Mouse (Mus musculus) common myeloid progenitor, adult 5-6 weeks (primary cell): Measurements from ENCODE around the gene Fxr2. TPM values are rescaled to one million over a fixed set of nuclear protein-coding genes. Genes with fewer than 3 reads are reported as not detected.

ENCODE experiments used
- ATAC-seq: replicated peaks from 2 replicates; pipeline ENCODE4 v1.8.0; 2016; ENCODE audit warnings: low read depth, mild to moderate bottlenecking, moderate TSS enrichment, inconsistent platforms; ENCODE audit not compliant: poor library complexity, severe bottlenecking
- total RNA-seq: library from RNA; stranded (forward); fragments of 200-1000, 187-1606 nt; gene quantifications from 2 replicates; pipeline ENCODE4 v1.2.3, GENCODE M21; 2017

The Fxr2 gene
- total RNA-seq: 38.9 and 44.1 TPM in 2 replicates

GRCm38 (mm10) chr11:69632284-69633089, at the start of gene Fxr2:
TSS of gene Fxr2 (plus strand) at chr11:69632990.
- ATAC-seq: peak; percentile 96

- no peak for ATAC-seq
Observed at GRCm38 (mm10) chr11:69584008-69584407, 48.8 kb upstream of the Fxr2 start.

DNA sequence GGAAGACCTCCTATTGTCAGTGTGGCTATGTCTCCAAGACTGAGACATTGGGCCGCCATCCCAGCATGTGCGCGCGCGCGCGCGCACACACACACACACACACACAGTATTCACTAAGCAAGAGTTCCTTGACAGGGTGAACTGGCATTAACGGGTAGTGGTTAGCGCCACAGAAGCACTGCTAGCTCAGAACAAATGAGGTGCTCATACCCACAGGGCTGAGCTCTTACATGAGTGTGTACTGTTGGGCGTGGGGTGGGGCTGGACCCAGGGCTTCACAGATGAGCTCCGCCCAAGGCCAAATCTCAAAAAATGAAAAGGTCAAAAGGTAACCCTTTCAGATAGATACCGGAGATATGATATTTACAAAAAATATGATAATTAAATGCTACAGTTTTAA, 47.9 kb upstream of the Fxr2 start:
- ATAC-seq: no peak

DNA sequence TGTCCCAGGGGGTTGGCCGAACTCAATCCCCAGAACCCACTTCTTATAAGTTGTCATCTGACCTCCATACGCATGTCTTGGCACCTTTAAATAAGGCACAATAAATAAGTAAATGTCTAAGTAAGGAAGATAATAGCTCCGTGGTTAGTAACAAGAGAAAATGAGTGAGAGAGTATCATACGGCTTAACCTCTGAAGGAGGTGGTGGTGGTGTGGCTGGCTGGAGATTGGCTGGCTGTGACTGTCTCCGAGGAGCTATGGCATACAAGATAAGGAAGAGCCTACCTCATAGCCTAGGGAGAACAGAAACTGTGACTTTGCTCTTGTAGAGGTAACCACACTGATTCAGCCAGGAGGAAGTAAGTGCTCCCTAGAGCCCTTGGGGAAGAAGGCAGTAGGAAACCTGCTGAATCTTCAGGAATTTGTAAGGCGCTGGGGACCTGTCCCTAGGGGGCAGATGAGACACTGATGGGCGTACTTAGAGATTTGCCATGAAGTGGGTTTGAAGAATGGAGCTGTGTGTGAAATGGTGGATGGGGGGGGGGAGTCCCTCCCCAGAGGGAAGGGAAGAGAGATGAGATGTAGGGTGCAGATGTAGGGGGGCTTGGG, 47.0 kb upstream of the Fxr2 start:
- ATAC-seq: peak; percentile 81

GRCm38 (mm10) chr11:69589207-69589834, 43.5 kb upstream of the Fxr2 start:
- peak; percentile 33 for ATAC-seq

DNA sequence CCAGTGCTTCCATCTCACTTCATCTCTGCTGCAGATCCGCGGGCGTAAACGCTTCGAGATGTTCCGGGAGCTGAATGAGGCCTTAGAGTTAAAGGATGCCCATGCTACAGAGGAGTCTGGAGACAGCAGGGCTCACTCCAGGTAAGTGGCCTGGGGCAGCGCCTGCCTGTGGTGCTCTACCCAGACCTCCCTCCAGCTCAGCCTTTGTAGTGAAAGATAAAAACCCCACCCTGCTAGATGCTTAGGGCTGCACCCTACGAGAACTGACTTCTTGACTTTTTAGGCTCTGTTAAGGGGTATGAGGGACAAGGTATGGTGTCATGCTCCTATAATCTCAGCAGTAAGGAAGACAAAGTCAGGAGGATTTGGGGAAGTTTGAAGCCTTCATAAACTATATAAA, 42.2 kb upstream of the Fxr2 start:
- no peak for ATAC-seq

GRCm38 (mm10) chr11:69591424-69591823, 41.4 kb upstream of the Fxr2 start:
- no peak for ATAC-seq

GRCm38 (mm10) chr11:69591899-69592637, 40.7 kb upstream of the Fxr2 start:
- ATAC-seq: no peak

GRCm38 (mm10) chr11:69592799-69593198, 40.0 kb upstream of the Fxr2 start:
- ATAC-seq: no peak

DNA sequence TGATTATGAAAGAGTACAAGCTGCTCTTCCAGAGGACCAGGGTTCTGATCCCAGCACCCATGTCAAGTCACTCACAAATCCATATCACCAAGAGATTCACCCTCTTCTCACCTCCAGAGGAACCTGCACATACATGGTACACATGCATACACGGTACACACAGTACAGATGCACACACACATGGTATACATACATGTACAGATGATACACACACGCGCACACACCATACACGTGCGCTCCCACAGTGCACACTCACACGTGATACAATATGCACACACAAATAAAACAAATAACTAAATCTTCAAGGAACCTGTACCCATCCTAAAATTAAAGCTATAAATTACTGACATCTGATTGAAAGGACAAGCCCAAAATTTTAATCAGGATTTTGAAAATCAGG, 37.9 kb upstream of the Fxr2 start:
- ATAC-seq: no peak

DNA sequence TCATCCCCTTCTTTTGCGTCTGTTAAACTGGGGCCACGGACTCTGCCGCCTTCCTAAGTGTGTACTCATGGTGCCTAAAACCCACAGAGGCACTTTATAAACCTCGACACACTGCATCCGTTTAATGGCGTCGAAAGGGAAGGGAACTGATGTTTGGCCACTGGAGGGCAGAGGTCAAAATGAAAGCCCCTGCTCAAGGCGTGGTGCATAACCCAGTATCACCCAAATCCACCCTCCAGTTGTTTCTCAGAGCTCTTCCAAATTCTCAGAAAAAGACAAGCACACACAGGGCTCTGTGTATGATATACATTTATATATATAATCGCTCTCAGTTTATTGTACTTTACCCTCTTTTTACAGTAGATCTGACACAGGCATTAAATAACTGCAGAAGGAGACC, 33.4 kb upstream of the Fxr2 start:
- no peak for ATAC-seq

DNA sequence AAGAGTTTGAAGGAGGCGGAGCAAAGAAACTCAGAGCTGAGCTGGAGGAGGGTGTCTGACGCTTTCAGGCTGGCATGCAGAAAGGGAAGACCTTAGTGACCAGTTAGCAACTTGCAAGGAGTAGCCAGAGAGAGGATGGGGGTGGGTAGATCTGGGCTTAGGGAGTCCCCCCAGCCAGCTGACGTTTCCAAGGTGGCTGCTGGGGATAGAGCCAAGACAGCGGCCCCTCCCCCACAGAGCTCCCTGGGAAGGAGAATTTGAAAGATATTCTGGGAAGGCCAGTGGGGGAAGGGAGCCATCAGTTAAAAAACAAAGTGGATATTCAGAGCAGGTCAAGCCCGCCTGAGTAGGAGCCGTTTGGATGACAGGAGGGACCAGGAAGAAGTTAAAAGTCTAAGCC, 32.7 kb upstream of the Fxr2 start:
- no peak for ATAC-seq

GRCm38 (mm10) chr11:69601768-69602167, 31.0 kb upstream of the Fxr2 start:
- ATAC-seq: no peak

GRCm38 (mm10) chr11:69603516-69603915, 29.3 kb upstream of the Fxr2 start:
- no peak for ATAC-seq

GRCm38 (mm10) chr11:69604347-69604746, 28.4 kb upstream of the Fxr2 start:
- ATAC-seq: no peak

DNA sequence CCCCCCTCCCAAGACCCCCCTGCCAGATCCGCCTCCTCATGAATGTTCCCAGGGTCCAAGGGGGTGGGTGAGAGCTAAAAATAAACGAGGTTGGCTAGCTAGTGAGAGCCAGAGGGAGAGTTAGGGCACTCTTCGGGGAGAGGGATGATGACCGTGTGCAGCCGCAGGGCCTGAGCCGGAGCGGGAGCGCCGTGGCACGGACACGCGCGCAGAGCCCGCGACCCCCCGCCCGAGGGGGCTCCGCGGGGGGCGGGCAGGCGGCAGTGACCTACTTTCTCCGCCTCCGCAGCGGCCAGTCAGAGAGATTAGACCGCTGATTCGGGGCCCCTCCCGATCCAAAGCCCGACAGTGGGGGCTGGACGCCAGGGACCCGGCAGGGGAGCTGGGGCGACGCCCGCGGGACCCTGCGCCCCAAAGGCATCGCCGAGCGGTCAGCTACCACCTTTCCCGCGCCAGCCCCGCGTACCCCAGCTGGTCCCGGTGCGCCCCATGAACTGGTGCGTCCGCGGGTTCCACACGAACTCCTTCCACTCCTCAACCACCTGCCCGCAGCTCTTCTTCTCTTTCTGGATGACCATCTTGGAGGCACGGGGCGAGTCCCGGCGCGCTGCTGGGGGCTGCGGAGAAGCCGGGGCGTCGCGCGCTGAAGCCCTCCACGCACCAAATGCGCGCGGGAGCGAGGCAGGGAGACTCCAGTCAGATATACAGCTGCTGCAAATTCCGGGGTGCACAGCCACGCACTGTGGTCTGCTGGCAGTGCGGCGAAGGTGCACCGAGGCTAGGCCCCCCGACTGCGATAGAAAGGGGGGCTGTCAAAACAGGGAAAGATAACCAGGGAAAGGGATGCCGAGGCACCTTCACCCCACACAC, 27.8 kb upstream of the Fxr2 start:
- ATAC-seq: no peak

DNA sequence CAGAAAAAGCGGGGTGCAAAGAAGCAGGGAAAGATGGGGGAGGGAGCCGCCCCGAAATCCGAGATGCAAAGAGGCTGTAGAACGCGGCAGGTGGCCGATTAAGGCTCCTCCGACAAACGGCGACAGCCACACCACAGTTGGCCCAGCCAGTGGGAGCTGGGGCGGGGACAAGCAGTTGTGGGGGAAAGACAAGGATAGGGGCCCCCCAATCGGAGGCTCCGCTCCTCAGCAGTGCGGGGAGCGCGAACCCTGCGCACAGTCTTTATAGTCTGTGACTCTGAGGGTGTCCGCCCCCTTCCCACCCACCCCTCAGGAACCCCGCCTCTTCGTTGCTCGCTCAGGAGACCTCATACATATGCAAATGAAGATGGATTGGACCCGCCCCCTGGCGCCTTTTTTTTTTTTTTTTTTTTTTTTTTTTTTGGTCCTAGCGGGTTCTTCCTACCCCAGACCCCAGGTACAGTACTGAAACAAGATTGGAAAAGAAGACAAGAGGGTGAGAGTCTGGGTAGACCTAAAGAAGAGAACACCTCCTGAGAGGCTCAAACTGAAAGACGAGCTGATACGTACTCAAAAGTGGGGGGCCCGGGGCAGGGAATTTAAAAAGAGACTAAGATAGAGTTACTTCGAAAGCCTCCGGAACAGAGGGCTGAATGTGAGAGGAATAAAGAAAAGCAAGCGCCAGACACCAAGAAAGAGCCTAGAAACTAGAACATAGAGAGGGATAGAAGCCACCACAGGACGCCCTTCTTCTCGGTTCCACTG, 26.9 kb upstream of the Fxr2 start, which contains the start of gene Atp1b2:
Gene Atp1b2 (minus strand): TSS at position 217 of the 765 bp plus-strand sequence.
- peak; percentile 88 for ATAC-seq

DNA sequence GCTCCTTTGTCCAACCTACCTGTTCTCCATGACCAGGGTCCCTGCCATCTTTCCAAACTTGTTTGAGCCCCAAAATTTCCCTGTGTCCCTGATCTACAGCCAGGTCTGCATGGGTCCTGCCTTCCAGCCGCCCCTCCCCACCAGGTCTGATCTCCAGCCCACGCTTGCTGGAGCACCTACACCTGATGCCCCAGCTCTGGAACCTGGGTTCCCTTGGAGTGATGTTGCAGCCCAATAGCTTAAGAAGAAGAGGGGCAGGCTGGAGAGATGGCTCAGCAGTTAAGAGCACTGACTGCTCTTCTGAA, 26.3 kb upstream of the Fxr2 start:
- no peak for ATAC-seq

DNA sequence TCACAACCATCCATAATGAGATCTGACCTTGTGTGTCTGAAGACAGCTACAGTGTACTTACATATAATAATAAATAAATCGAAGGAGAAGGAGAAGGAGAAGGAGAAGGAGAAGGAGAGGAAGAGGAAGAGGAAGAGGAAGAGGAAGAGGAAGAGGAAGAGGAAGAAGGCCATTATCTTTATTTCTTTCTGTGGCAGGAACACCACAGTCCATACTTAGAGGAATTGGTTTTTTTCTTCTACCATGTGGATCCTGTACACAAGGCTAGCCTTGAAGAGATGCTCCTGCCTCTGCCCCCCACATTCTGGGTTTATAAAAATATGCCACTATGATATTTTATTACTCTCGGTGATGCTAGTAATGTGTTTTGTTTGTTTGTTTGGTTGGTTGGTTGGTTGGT, 26.0 kb upstream of the Fxr2 start:
- no peak for ATAC-seq
